Mouse (Mus musculus): ENCODE measurements around the gene Mmp14. TPM values are rescaled to one million over a fixed set of nuclear protein-coding genes. Genes with fewer than 3 reads are reported as not detected.

Gene Mmp14
- polyA plus RNA-seq, 1 experiment from 2014 or later: 36.7 TPM

DNA sequence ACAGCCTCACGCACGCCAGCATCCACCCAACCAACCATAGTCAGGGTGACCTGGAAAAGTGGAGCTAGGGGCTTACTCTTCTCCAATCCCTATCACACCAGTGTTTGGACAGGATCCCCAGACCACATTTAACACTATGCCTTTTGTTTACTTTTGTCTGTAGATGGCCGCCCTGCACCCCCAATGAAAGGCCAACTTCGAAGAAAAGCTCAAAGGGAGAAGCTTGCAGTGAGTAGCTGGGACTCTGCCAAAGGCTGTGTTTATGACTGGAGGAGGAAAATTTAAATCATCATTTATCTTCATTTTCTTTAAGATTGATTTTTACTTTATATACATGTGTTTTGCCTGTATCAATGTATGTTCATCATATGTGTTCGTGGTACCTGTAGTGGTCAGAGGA is 3.0 kb upstream of the Mmp14 start:
- no peak overlapping the region for H3K27ac ChIP-seq
- no peak overlapping the region; the same call in 1 of the 2 replicates for H3K4me2 ChIP-seq
- no peak for ATAC-seq
- H3K36me3 ChIP-seq: peaks cover 19% of the 10 kb centered on the region
- H3K9me3 ChIP-seq (replicated peaks): no peaks in the 10 kb centered on the region
- WGBS (ENCODE audit: insufficient replicate concordance): 81% methylated on average over 5 of the region's 5 CpGs
- peaks cover 92% of the 10 kb centered on the region for H3K4me1 ChIP-seq
- H3K9ac ChIP-seq: no peak overlapping the region
- peaks cover 40% of the 10 kb centered on the region for H3K27me3 ChIP-seq (replicated peaks)
- no peak overlapping the region for H3K4me3 ChIP-seq

DNA sequence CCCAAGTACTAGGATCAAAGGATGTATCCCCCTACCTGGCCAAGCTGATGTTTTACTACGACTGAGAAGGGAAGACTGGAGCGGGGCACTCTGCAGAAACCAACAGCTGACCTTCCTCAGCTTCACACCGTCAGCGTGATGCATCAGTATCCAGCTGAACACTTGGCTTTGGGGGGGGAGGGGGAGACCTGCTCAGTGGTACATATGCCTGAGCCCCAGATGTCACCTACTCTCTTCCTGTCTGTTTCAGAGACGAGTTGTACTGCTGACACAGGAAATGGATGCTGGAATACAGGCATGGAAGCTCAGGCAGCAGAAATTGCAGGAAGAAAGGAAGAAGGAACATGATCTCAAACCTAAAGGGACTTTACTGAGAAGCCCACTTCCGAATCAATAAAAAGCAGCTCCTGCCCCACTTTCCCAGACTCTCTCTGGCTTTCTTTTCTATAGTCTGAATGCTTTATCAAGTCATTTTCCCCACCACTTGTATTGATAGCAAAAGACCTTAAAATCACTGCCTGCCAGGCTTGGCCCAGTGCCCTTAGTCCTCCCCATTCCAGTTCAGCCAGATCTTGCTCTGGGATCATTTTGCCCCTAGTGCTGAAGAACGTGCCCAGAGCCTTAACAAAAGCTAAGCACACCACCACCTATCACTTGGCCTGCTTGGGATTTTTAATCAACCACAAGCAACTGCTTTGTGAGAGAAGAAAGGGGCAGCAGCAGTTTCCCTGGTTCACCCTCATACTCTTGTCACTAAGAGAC is 1.9 kb upstream of the Mmp14 start:
- no peak for ATAC-seq
- no peak overlapping the region; the same call in 1 of the 2 replicates for H3K4me2 ChIP-seq
- WGBS (ENCODE audit: insufficient replicate concordance): 50% methylated on average over 7 of the region's 7 CpGs
- H3K4me3 ChIP-seq: no peak overlapping the region
- H3K27me3 ChIP-seq (replicated peaks): peaks cover 51% of the 10 kb centered on the region
- H3K4me1 ChIP-seq: peaks cover 91% of the 10 kb centered on the region
- H3K9ac ChIP-seq: no peak overlapping the region
- H3K9me3 ChIP-seq (replicated peaks): no peaks in the 10 kb centered on the region
- H3K27ac ChIP-seq: peak overlapping the region; percentile 77
- H3K36me3 ChIP-seq: peaks cover 19% of the 10 kb centered on the region

- Histone ChIP-seq H3K27me3 (replicated peaks) (peaks cover 61% of the 10 kb centered on the region), H3K4me2 (peak overlapping the region; percentile 69), H3K9ac (peak overlapping the region; percentile 76), H3K36me3 (peaks cover 23% of the 10 kb centered on the region), H3K4me1 (peaks cover 81% of the 10 kb centered on the region), H3K9me3 (replicated peaks) (no peaks in the 10 kb centered on the region), H3K4me3 (peak overlapping the region; percentile 63), H3K27ac (peak overlapping the region; percentile 77)
- WGBS (ENCODE audit: insufficient replicate concordance): 8% methylated on average over 18 of the region's 18 CpGs
- no peak for ATAC-seq
Observed at GRCm38 (mm10) chr14:54430406-54431145, 836 bp upstream of the Mmp14 start.

GRCm38 (mm10) chr14:54432078-54432836 is 845 bp downstream of the Mmp14 start:
- H3K4me1 ChIP-seq: peaks cover 68% of the 10 kb centered on the region
- peaks cover 32% of the 10 kb centered on the region for H3K36me3 ChIP-seq
- peak overlapping the region; percentile 77 for H3K27ac ChIP-seq
- WGBS (ENCODE audit: insufficient replicate concordance): 5% methylated on average over 54 of the region's 54 CpGs
- H3K9ac ChIP-seq: peak overlapping the region; percentile 76
- no peaks in the 10 kb centered on the region for H3K9me3 ChIP-seq (replicated peaks)
- no peak for ATAC-seq
- peak overlapping the region; percentile 63 for H3K4me3 ChIP-seq
- peaks cover 65% of the 10 kb centered on the region for H3K27me3 ChIP-seq (replicated peaks)
- H3K4me2 ChIP-seq: peak overlapping the region; percentile 69

DNA sequence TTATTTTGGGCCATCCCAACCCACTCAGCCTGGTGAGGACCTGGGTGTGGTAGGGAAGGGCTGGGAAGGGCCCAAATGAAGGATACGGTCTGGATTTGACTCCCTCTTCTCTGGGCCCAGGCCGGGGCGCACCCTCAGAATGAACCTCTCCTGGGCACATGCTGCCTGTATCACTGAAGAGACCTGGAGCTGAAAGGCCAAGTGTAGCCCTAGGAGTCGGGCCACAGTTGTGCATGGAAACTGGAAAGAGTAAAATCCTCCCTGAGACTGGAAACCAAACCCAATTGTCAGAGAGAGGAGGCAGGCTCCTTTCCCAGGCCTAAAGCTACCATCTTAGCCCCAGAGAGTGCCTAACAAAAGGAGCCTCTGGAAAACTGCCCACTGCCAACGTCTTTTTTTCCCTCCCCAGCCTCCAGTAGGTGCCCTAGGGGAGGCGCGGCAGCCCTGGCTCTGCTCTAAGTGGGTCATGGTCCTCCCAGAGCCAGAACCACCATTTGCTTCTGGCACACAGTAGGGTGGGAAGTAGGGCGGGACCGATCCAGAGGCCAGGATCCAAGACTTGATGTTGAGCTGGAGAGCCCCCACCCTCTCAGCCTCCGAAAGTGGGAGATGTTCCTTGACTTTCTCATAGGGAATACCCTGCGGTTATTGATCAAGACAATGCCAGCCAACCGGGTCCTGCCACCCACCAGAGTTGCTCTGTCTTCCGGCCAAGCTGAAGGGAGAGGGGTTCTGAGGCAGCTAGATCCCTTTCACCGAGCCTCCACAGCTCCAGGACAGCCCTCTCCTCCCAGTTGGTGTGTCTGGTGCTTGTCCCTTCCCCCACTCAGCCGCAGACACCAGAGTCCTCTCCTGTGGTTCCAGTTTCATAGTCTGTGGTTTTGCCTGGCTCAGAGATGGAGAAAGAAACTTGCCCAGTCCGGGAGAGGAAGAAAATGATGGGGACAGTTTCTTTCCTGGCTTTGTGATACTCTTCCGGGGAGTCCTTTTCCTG is 1.7 kb downstream of the Mmp14 start:
- Histone ChIP-seq H3K9ac (peak overlapping the region; percentile 76), H3K4me2 (peak overlapping the region; percentile 69), H3K4me3 (peak overlapping the region; percentile 63), H3K36me3 (peaks cover 39% of the 10 kb centered on the region), H3K4me1 (peaks cover 60% of the 10 kb centered on the region), H3K27ac (peak overlapping the region; percentile 77), H3K9me3 (replicated peaks) (no peaks in the 10 kb centered on the region), H3K27me3 (replicated peaks) (peaks cover 65% of the 10 kb centered on the region)
- ATAC-seq: no peak
- 26% methylated on average over 17 of the region's 17 CpGs for WGBS (ENCODE audit: insufficient replicate concordance)

DNA sequence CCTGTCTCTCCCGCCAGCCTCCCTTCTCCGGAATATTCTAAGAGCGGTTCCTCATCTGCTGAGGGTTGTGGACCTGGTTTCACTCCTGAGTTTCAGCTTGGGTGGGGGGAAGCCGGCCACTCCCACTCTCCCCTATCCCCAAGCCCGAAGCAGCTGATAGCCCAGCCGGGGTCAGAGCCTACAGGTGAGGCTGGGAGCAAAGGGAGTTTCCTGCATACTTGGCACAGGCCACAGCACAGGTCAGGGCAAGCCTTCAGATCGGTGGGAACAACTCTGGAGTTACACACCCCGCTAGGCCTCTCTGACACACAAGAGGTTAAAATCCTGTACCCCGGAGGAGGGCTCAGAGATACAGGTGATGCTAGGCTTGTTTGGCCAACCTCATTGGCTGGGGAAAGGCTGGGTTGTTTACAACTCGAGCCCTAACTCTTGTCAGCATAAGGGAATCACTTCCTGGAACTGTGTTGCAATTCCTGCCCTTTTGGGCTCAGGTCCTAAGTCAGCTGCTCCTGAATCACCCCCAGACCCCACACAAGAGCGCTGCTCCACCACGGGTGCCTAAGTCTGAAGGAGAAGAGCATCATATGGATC is 2.6 kb downstream of the Mmp14 start:
- H3K27me3 ChIP-seq (replicated peaks): peaks cover 65% of the 10 kb centered on the region
- peak overlapping the region; percentile 63 for H3K4me3 ChIP-seq
- peak overlapping the region; percentile 69 for H3K4me2 ChIP-seq
- H3K27ac ChIP-seq: no peak overlapping the region
- WGBS (ENCODE audit: insufficient replicate concordance): 42% methylated on average over 12 of the region's 12 CpGs
- H3K36me3 ChIP-seq: peaks cover 39% of the 10 kb centered on the region
- peaks cover 53% of the 10 kb centered on the region for H3K4me1 ChIP-seq
- peak overlapping the region; percentile 76; the same call in 1 of the 2 replicates for H3K9ac ChIP-seq
- ATAC-seq: peak; percentile 16; the same call in 1 of the 2 replicates
- H3K9me3 ChIP-seq (replicated peaks): no peaks in the 10 kb centered on the region

- no peak overlapping the region for H3K9ac ChIP-seq
- ATAC-seq: no peak
- H3K9me3 ChIP-seq (replicated peaks): no peaks in the 10 kb centered on the region
- peaks cover 41% of the 10 kb centered on the region for H3K36me3 ChIP-seq
- no peak overlapping the region for H3K27ac ChIP-seq
- peaks cover 61% of the 10 kb centered on the region for H3K27me3 ChIP-seq (replicated peaks)
- H3K4me3 ChIP-seq: no peak overlapping the region
- no peak overlapping the region for H3K4me2 ChIP-seq
- 65% methylated on average over 11 of the region's 11 CpGs for WGBS (ENCODE audit: insufficient replicate concordance)
- H3K4me1 ChIP-seq: peaks cover 40% of the 10 kb centered on the region
Observed at GRCm38 (mm10) chr14:54435194-54435918, 3.9 kb downstream of the Mmp14 start.

DNA sequence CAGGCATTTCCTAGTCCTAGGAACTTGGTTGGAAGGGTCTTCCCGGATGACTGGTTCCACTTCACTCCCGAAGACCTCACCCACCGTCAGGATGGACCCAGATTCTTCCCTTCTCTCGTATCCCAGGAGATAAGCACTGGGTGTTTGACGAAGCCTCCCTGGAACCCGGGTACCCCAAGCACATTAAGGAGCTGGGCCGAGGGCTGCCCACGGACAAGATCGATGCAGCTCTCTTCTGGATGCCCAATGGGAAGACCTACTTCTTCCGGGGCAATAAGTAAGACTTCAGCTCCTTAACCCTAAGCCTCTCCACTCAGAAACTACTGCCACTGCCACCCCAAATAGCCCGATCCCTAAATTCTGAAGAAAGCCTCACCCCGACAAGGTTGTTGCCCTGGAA is 7.7 kb downstream of the Mmp14 start:
- Histone ChIP-seq H3K27me3 (replicated peaks) (peaks cover 33% of the 10 kb centered on the region), H3K9me3 (replicated peaks) (no peaks in the 10 kb centered on the region), H3K4me2 (no peak overlapping the region), H3K4me1 (peaks cover 13% of the 10 kb centered on the region), H3K27ac (no peak overlapping the region), H3K9ac (no peak overlapping the region), H3K4me3 (no peak overlapping the region), H3K36me3 (peaks cover 46% of the 10 kb centered on the region)
- WGBS (ENCODE audit: insufficient replicate concordance): 77% methylated on average over 12 of the region's 12 CpGs
- ATAC-seq: no peak

GRCm38 (mm10) chr14:54439610-54440009 is 8.2 kb downstream of the Mmp14 start:
- no peak for ATAC-seq
- H3K9me3 ChIP-seq (replicated peaks): no peaks in the 10 kb centered on the region
- peaks cover 46% of the 10 kb centered on the region for H3K36me3 ChIP-seq
- peaks cover 14% of the 10 kb centered on the region; the same call in 1 of the 2 replicates for H3K4me1 ChIP-seq
- no peak overlapping the region for H3K4me3 ChIP-seq
- peaks cover 28% of the 10 kb centered on the region for H3K27me3 ChIP-seq (replicated peaks)
- H3K4me2 ChIP-seq: no peak overlapping the region
- H3K27ac ChIP-seq: no peak overlapping the region
- WGBS (ENCODE audit: insufficient replicate concordance): 59% methylated on average over 7 of the region's 7 CpGs
- H3K9ac ChIP-seq: no peak overlapping the region

DNA sequence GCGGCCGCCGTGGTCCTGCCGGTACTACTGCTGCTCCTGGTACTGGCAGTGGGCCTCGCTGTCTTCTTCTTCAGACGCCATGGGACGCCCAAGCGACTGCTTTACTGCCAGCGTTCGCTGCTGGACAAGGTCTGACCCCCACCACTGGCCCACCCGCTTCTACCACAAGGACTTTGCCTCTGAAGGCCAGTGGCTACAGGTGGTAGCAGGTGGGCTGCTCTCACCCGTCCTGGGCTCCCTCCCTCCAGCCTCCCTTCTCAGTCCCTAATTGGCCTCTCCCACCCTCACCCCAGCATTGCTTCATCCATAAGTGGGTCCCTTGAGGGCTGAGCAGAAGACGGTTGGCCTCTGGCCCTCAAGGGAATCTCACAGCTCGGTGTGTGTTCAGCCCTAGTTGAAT is 9.1 kb downstream of the Mmp14 start:
- H3K9me3 ChIP-seq (replicated peaks): no peaks in the 10 kb centered on the region
- 86% methylated on average over 14 of the region's 14 CpGs for WGBS (ENCODE audit: insufficient replicate concordance)
- H3K27ac ChIP-seq: no peak overlapping the region
- peaks cover 21% of the 10 kb centered on the region for H3K4me1 ChIP-seq
- no peak for ATAC-seq
- peaks cover 43% of the 10 kb centered on the region for H3K36me3 ChIP-seq
- no peak overlapping the region for H3K4me3 ChIP-seq
- H3K4me2 ChIP-seq: no peak overlapping the region
- H3K9ac ChIP-seq: no peak overlapping the region
- H3K27me3 ChIP-seq (replicated peaks): peaks cover 19% of the 10 kb centered on the region

All from liver, embryonic 12.5 days (tissue).